Mouse (Mus musculus) spleen, postnatal 36 days (tissue): ENCODE measurements around the gene Rarres2.
"Not testable (repeated sequence)": the region's sequence is repeated elsewhere in the genome, so short reads cannot be mapped to it uniquely, and the experiment has no call there.

Experiments used
- DNase-seq, 2 experiments: peaks; one replicate each; pipeline ENCODE4 v3.0.0; 2022; ENCODE audit warnings: low spot score in 2 of 2, mixed read lengths in 1 of 2

Rarres2 gene

GRCm38 (mm10) chr6:48540721-48541120 lies 31.9 kb downstream of the Rarres2 start:
- no peak for DNase-seq

GRCm38 (mm10) chr6:48539860-48540259 lies 32.7 kb downstream of the Rarres2 start:
- no peak for DNase-seq

GRCm38 (mm10) chr6:48538841-48539737 lies 33.5 kb downstream of the Rarres2 start:
- peak; percentile 51 to 63 for DNase-seq

- DNase-seq: no peak
Measured at GRCm38 (mm10) chr6:48537105-48537954, 35.3 kb downstream of the Rarres2 start, which contains the start of gene Atp6v0e2. Gene Atp6v0e2, plus strand, starts transcription at chr6:48537615.

GRCm38 (mm10) chr6:48536091-48536490 lies 36.5 kb downstream of the Rarres2 start:
- DNase-seq: no peak

GRCm38 (mm10) chr6:48534913-48535312 lies 37.7 kb downstream of the Rarres2 start:
- DNase-seq: no peak

GRCm38 (mm10) chr6:48533475-48533874 lies 39.1 kb downstream of the Rarres2 start:
- no peak for DNase-seq

GRCm38 (mm10) chr6:48530862-48531261 lies 41.7 kb downstream of the Rarres2 start:
- no peak for DNase-seq

- no peak for DNase-seq
Measured at GRCm38 (mm10) chr6:48529871-48530440, 42.6 kb downstream of the Rarres2 start.

GRCm38 (mm10) chr6:48529261-48529660 lies 43.3 kb downstream of the Rarres2 start:
- no peak for DNase-seq

- DNase-seq: no peak
Measured at GRCm38 (mm10) chr6:48527901-48528300, 44.7 kb downstream of the Rarres2 start.

- not testable (repeated sequence) for DNase-seq
Measured at GRCm38 (mm10) chr6:48524882-48525281, 47.7 kb downstream of the Rarres2 start.
